Mouse (Mus musculus) urinary bladder, postnatal 10 days (tissue): Measurements from ENCODE around the gene Sorcs1.

Source experiments
- DNase-seq: peaks from one replicate; pipeline ENCODE4 v3.0.0; 2022; ENCODE audit warnings: low spot score

Sorcs1 gene

GRCm38 (mm10) chr19:50214466-50215228 lies 463.8 kb downstream of the Sorcs1 start:
- no peak for DNase-seq

- DNase-seq = no peak
Observed at GRCm38 (mm10) chr19:50210456-50210855, 468.0 kb downstream of the Sorcs1 start.

GRCm38 (mm10) chr19:50204341-50204740 lies 474.1 kb downstream of the Sorcs1 start:
- no peak for DNase-seq

- no peak for DNase-seq
Observed at GRCm38 (mm10) chr19:50196592-50196991, 481.9 kb downstream of the Sorcs1 start.

- DNase-seq = no peak
Observed at GRCm38 (mm10) chr19:50185769-50186715, 492.4 kb downstream of the Sorcs1 start.

- DNase-seq = no peak
Observed at GRCm38 (mm10) chr19:50184901-50185623, 493.4 kb downstream of the Sorcs1 start.

GRCm38 (mm10) chr19:50178851-50179250 lies 499.6 kb downstream of the Sorcs1 start:
- no peak for DNase-seq

- DNase-seq = no peak
Observed at GRCm38 (mm10) chr19:50178151-50178550, 500.3 kb downstream of the Sorcs1 start.

GRCm38 (mm10) chr19:50171849-50172248 lies 506.6 kb downstream of the Sorcs1 start:
- DNase-seq = no peak

- DNase-seq = no peak
Observed at GRCm38 (mm10) chr19:50151111-50151510, 527.3 kb downstream of the Sorcs1 start.

GRCm38 (mm10) chr19:50145919-50146318 lies 532.5 kb downstream of the Sorcs1 start:
- no peak for DNase-seq

GRCm38 (mm10) chr19:50141853-50142252 lies 536.6 kb downstream of the Sorcs1 start:
- DNase-seq = no peak

GRCm38 (mm10) chr19:50134656-50135055 lies 543.8 kb downstream of the Sorcs1 start:
- no peak for DNase-seq

- DNase-seq = no peak
Observed at GRCm38 (mm10) chr19:50105842-50106585, 572.4 kb downstream of the Sorcs1 start.
